Mouse (Mus musculus) brain, embryonic 14.5 days (tissue): ENCODE measurements around the gene Elp6.

Source experiments
- CTCF ChIP-seq: fragments of 200-500 bp; IDR thresholded peaks from 2 replicates; pipeline ENCODE4 v1.5.1; 2012; ENCODE audit warnings: inconsistent platforms, mild to moderate bottlenecking, moderate library complexity, borderline replicate concordance; ENCODE audit not compliant: insufficient read depth, insufficient read length; ENCODE audit errors: extremely low read depth
- POLR2A ChIP-seq: fragments of 200-500 bp; IDR thresholded peaks from 2 replicates; pipeline ENCODE4 v1.6.1; 2012; ENCODE audit warnings: mild to moderate bottlenecking, inconsistent platforms, borderline replicate concordance; ENCODE audit not compliant: poor library complexity, insufficient read depth, insufficient read length, severe bottlenecking; ENCODE audit errors: extremely low read depth

- TF ChIP-seq CTCF = no peak
- TF ChIP-seq POLR2A = no peak
These were observed 18.0 kb downstream of the Elp6 start for GRCm38 (mm10) chr9:110322972-110323371.
